Mouse (Mus musculus): ENCODE results near the gene C1qc. TPM values are rescaled to one million over a fixed set of nuclear protein-coding genes. Genes with fewer than 3 reads are reported as not detected.

The C1qc gene
- polyA plus RNA-seq, 1 experiment from 2014 or later: 19.7 TPM

- peaks cover 34% of the 10 kb centered on the region for H3K4me1 ChIP-seq
- H3K36me3 ChIP-seq: no peaks in the 10 kb centered on the region
- no peak overlapping the region for H3K4me3 ChIP-seq
- no peaks in the 10 kb centered on the region; the same call in 1 of the 2 replicates for H3K27me3 ChIP-seq
- H3K4me2 ChIP-seq (replicated peaks): no peak overlapping the region
- H3K9ac ChIP-seq: no peak overlapping the region
- no peak overlapping the region for H3K27ac ChIP-seq
- 83% methylated on average over 4 of the region's 4 CpGs for WGBS
- no peak for ATAC-seq (ENCODE audit: low FRiP score)
- no peaks in the 10 kb centered on the region for H3K9me3 ChIP-seq (replicated peaks)
Observed at GRCm38 (mm10) chr4:136842033-136842432, 50.8 kb downstream of the C1qc start.

GRCm38 (mm10) chr4:136841056-136841455, 51.8 kb downstream of the C1qc start:
- Histone ChIP-seq H3K27ac (no peak overlapping the region), H3K4me2 (replicated peaks) (no peak overlapping the region), H3K4me3 (no peak overlapping the region), H3K4me1 (peaks cover 40% of the 10 kb centered on the region), H3K27me3 (no peaks in the 10 kb centered on the region), H3K9me3 (replicated peaks) (no peaks in the 10 kb centered on the region), H3K36me3 (no peaks in the 10 kb centered on the region), H3K9ac (peak overlapping the region; percentile 38; the same call in 1 of the 2 replicates)
- 5% methylated on average over 5 of the region's 5 CpGs for WGBS
- peak; percentile 49 for ATAC-seq (ENCODE audit: low FRiP score)

Other genes with a start within 250 kb of the C1qc start
- 25.4 and 30.8 TPM in 2 replicates for gene Ephb2, start 57.1 kb downstream of the C1qc start, polyA plus RNA-seq (2016; fragmentation: Nextera tagmentation; extraction: Ambion mirVana)
- 31.6 and 34.9 TPM in 2 replicates for gene C1qb, start 6.9 kb downstream of the C1qc start, polyA plus RNA-seq (2016; fragmentation: Nextera tagmentation; extraction: Ambion mirVana)
- 14.6 and 17.8 TPM in 2 replicates for gene C1qa, start 5.7 kb upstream of the C1qc start, polyA plus RNA-seq (2016; fragmentation: Nextera tagmentation; extraction: Ambion mirVana)
- gene Epha8, start 63.8 kb upstream of the C1qc start, polyA plus RNA-seq (2016; fragmentation: Nextera tagmentation; extraction: Ambion mirVana): 2.2 and 2.8 TPM in 2 replicates
- gene Zbtb40, start 155.7 kb upstream of the C1qc start, polyA plus RNA-seq (2016; fragmentation: Nextera tagmentation; extraction: Ambion mirVana): 6.0 and 7.2 TPM in 2 replicates